Mouse (Mus musculus) embryonic facial prominence, embryonic 11.5 days (tissue): ENCODE data around the gene Dph1. TPM values are rescaled to one million over a fixed set of nuclear protein-coding genes. Genes with fewer than 3 reads are reported as not detected.

ENCODE experiments used
- ATAC-seq: fragments of 200-750 bp; cut with Nextera tagmentation; replicated peaks from 2 replicates; pipeline ENCODE4 v1.8.0; 2017; ENCODE audit warnings: low read depth; ENCODE audit not compliant: insufficient number of reproducible peaks, low FRiP score, low TSS enrichment
- DNase-seq: peaks from one replicate; pipeline ENCODE4 v3.0.0-alpha.2; 2015; ENCODE audit warnings: low spot score
- H3K27ac ChIP-seq: fragments of 300-500 bp; sonication (generic); replicated peaks from 2 replicates; pipeline ENCODE4 v1.5.1; 2014; ENCODE audit warnings: mild to moderate bottlenecking, low read depth, low read length, control low read depth
- H3K27me3 ChIP-seq: fragments of 300-500 bp; sonication (generic); 2 replicates; pipeline ENCODE4 v1.6.1; 2014; ENCODE audit warnings: mild to moderate bottlenecking, low read length, moderate library complexity, mixed read lengths; ENCODE audit not compliant: control insufficient read depth, insufficient read depth
- H3K36me3 ChIP-seq: fragments of 300-500 bp; sonication (generic); replicated peaks from 2 replicates; pipeline ENCODE4 v1.6.1; 2014; ENCODE audit warnings: low read depth, mild to moderate bottlenecking, low read length, moderate library complexity, mixed read lengths; ENCODE audit not compliant: control insufficient read depth, insufficient read depth
- H3K4me1 ChIP-seq: fragments of 300-500 bp; sonication (generic); 2 replicates; pipeline ENCODE4 v1.6.1; 2014; ENCODE audit warnings: low read length, mixed read lengths; ENCODE audit not compliant: control insufficient read depth, insufficient read depth
- H3K4me2 ChIP-seq: fragments of 300-500 bp; sonication (generic); 2 replicates; pipeline ENCODE4 v1.6.1; 2014; ENCODE audit warnings: low read depth, mild to moderate bottlenecking, control low read depth, low read length, moderate library complexity
- H3K4me3 ChIP-seq: fragments of 300-500 bp; sonication (generic); 2 replicates; pipeline ENCODE4 v1.5.1; 2014; ENCODE audit warnings: low read depth, low read length, control low read depth
- H3K9ac ChIP-seq: fragments of 300-500 bp; sonication (generic); replicated peaks from 2 replicates; pipeline ENCODE4 v1.6.1; 2014; ENCODE audit warnings: mild to moderate bottlenecking, control low read depth, low read length
- H3K9me3 ChIP-seq: fragments of 300-500 bp; sonication (generic); replicated peaks from 2 replicates; pipeline ENCODE4 v1.6.1; 2016; ENCODE audit warnings: mild to moderate bottlenecking, low read length, inconsistent platforms, mixed read lengths; ENCODE audit not compliant: control insufficient read depth
- WGBS: fragments of 180-500 bp; shearing (Covaris S2); extraction: QIAGEN DNeasy Blood & Tissue Kit; methylation state at CpG from one replicate; pipeline ENCODE4 v1.1.7; 2014; 5-methylcytosine and 5-hydroxymethylcytosine counted together
- polyA plus RNA-seq: library from polyadenylated mRNA; unstranded; fragments of >200 nt; fragmentation: Nextera tagmentation; extraction: Ambion mirVana; gene quantifications from 2 replicates; pipeline ENCODE4 v1.2.1, GENCODE M21; 2014

The Dph1 gene
- polyA plus RNA-seq, 1 experiment from 2014 or later, result 20.0 TPM

GRCm38 (mm10) chr11:75140431-75140830 is 50.6 kb downstream of the Dph1 start:
- Histone ChIP-seq H3K4me2 (no peak overlapping the region), H3K9me3 (no peaks in the 10 kb centered on the region), H3K4me3 (no peak overlapping the region), H3K9ac (no peak overlapping the region), H3K27me3 (no peaks in the 10 kb centered on the region), H3K27ac (peak overlapping the region; percentile 6; the same call in 1 of the 2 replicates), H3K36me3 (no peaks in the 10 kb centered on the region; the same call in 1 of the 2 replicates), H3K4me1 (peaks cover 5% of the 10 kb centered on the region)
- ATAC-seq (no peak), DNase-seq (no peak)
- 56% methylated on average over 5 of the region's 5 CpGs for WGBS

DNA sequence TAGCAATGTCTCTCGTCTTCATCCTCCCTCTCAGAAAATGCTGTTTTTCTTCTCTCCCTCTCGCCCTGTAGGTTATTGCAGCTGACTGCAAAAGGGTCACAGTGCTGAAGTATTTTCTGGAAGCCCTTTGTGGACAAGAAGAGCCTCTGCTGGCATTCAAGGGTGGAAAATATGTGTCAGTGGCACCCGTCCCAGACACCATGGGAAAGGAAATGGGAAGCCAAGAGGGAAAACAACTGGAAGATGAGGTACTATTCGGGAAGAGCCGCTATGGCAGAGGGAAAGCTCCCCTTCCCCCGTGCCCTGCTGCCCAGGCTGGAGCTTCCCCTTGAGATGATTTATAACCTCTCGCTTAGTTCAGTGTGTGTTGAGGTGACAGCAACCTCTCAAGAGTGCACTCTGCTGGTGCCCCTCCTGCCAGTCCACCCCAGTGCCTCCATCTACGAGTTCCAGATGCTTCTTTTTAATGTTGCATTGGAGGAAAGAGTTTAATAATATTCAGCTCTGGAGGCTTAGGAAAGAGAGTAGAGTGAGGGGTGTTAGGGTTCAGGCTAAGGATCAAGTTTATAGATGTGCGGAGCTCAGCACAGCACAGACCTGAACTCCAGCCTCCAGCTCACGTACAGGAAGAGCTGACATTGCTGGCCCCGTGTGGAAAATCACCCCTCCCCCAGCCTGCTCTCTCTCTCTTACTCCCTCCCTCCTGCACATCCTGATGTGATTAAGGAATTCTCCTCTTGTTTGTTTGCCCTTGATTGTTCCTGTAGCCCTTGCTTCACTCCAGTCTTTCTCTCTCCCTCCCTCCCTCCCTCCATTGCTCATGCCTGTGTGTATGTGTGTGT is 51.7 kb downstream of the Dph1 start:
- DNase-seq (peak; percentile 85), ATAC-seq (peak; percentile 60)
- Histone ChIP-seq H3K9me3 (no peaks in the 10 kb centered on the region), H3K4me1 (peaks cover 5% of the 10 kb centered on the region), H3K36me3 (no peaks in the 10 kb centered on the region; the same call in 1 of the 2 replicates), H3K4me3 (no peak overlapping the region), H3K9ac (no peak overlapping the region), H3K27me3 (no peaks in the 10 kb centered on the region), H3K4me2 (no peak overlapping the region), H3K27ac (peak overlapping the region; percentile 6)
- WGBS, result 21% methylated on average over 11 of the region's 11 CpGs

GRCm38 (mm10) chr11:75136666-75137398 is 54.2 kb downstream of the Dph1 start:
- DNase-seq, result peak; percentile 21

GRCm38 (mm10) chr11:75135358-75135757 is 55.7 kb downstream of the Dph1 start:
- Histone ChIP-seq H3K9me3 (no peaks in the 10 kb centered on the region), H3K4me2 (no peak overlapping the region), H3K27ac (no peak overlapping the region), H3K9ac (no peak overlapping the region), H3K27me3 (no peaks in the 10 kb centered on the region), H3K4me3 (no peak overlapping the region), H3K4me1 (no peaks in the 10 kb centered on the region; the same call in none of the 2 replicates), H3K36me3 (no peaks in the 10 kb centered on the region)
- DNase-seq, result no peak
- WGBS, result 95% methylated on average over 4 of the region's 4 CpGs
- no peak for ATAC-seq

More at GRCm38 (mm10) chr11:75136666-75137398, 54.2 kb downstream of the Dph1 start:
- Histone ChIP-seq H3K27me3 (no peaks in the 10 kb centered on the region), H3K9me3 (no peaks in the 10 kb centered on the region), H3K4me3 (no peak overlapping the region), H3K27ac (no peak overlapping the region), H3K4me2 (no peak overlapping the region), H3K36me3 (no peaks in the 10 kb centered on the region), H3K9ac (no peak overlapping the region), H3K4me1 (peaks cover 4% of the 10 kb centered on the region)
- no peak for ATAC-seq
- WGBS, result 33% methylated on average over 5 of the region's 5 CpGs

DNA sequence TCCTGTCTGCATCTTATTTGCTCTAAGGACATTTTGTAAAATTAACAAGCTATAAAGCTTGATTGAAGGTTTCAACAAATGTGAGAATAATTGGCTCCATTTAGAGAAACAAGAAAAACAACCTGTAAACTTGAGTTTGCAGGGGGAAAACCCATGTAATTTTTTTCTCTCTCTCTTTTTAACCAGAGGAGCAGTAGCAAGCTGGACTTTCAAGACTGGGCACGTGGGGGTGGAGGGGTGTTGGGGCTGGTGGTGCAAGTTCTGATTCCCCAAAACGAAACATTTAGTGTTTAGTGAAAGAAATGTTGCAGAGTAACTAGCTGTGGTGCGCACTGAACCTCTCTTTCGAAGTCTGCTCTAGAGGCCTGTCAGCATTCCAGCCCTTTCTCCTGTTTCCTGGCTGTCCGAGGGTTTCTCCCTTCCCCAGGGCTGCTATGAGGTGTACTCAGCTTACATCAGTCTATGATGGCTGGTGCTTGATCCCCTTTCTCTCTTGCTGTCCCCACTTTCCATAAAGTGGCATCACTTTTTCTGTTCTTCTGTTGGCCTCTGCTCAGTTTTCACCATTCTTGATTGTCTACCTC is 56.5 kb downstream of the Dph1 start:
- DNase-seq, result no peak
- Histone ChIP-seq H3K27ac (no peak overlapping the region), H3K36me3 (no peaks in the 10 kb centered on the region), H3K27me3 (no peaks in the 10 kb centered on the region), H3K4me3 (no peak overlapping the region), H3K9me3 (no peaks in the 10 kb centered on the region), H3K4me2 (no peak overlapping the region), H3K4me1 (no peaks in the 10 kb centered on the region; the same call in none of the 2 replicates), H3K9ac (no peak overlapping the region; the same call in 1 of the 2 replicates)
- 61% methylated on average over 5 of the region's 5 CpGs for WGBS
- no peak for ATAC-seq

DNA sequence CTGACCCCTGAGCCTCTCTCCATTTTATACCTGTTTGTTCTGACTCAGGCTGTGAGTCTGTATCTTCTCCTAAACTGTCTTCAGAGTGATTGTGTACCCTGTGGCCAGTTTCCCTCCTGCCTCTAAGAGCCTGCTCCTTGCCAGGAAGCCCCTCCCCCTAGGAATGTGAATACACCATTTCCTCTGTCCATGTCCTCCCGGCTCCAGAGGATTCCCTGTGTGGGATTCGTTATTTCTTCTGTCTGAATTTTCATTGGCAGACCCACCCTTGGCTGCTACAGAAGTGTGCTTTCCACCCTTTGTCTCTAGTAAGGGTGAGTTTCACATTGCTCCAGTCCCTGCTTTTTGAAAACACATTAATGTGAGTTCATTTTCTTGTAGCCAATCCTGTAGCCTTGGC is 57.1 kb downstream of the Dph1 start:
- DNase-seq, result peak; percentile 67
- no peak overlapping the region for H3K4me2 ChIP-seq
- no peak for ATAC-seq
- H3K27me3 ChIP-seq, result no peaks in the 10 kb centered on the region
- no peaks in the 10 kb centered on the region for H3K9me3 ChIP-seq
- H3K9ac ChIP-seq, result peak overlapping the region; percentile 7; the same call in 1 of the 2 replicates
- H3K36me3 ChIP-seq, result no peaks in the 10 kb centered on the region
- H3K27ac ChIP-seq, result 0 out of 2 replicates have a peak overlapping the region, but pooled peaks have one; percentile 1
- WGBS, result 6% methylated on average over 2 of the region's 2 CpGs
- no peak overlapping the region for H3K4me3 ChIP-seq
- H3K4me1 ChIP-seq, result no peaks in the 10 kb centered on the region; the same call in none of the 2 replicates

- no peak for DNase-seq
- Histone ChIP-seq H3K9ac (0 out of 2 replicates have a peak overlapping the region, but pooled peaks have one; percentile 7), H3K27ac (no peak overlapping the region), H3K4me1 (no peaks in the 10 kb centered on the region; the same call in 1 of the 2 replicates), H3K9me3 (no peaks in the 10 kb centered on the region), H3K4me3 (no peak overlapping the region), H3K36me3 (no peaks in the 10 kb centered on the region), H3K27me3 (no peaks in the 10 kb centered on the region), H3K4me2 (no peak overlapping the region)
- 94% methylated on average over 5 of the region's 5 CpGs for WGBS
- ATAC-seq, result no peak
Observed at GRCm38 (mm10) chr11:75133391-75133790, 57.6 kb downstream of the Dph1 start.
